Mouse (Mus musculus) limb, embryonic 14.5 days (tissue): Measurements from ENCODE around the gene Slc39a11. TPM values are rescaled to one million over a fixed set of nuclear protein-coding genes. Genes with fewer than 3 reads are reported as not detected.

Experiments
- ATAC-seq: fragments of 200-750 bp; cut with Nextera tagmentation; 2 replicates; pipeline ENCODE4 v1.8.0; 2017; ENCODE audit warnings: low read depth, moderate number of reproducible peaks, moderate TSS enrichment; ENCODE audit not compliant: low FRiP score
- DNase-seq: peaks from one replicate; pipeline ENCODE4 v3.0.0-alpha.2; 2015; ENCODE audit warnings: low spot score
- H3K27ac ChIP-seq: fragments of 300-500 bp; sonication (generic); replicated peaks from 2 replicates; pipeline ENCODE4 v1.5.1; 2014; ENCODE audit warnings: low read depth, mild to moderate bottlenecking, low read length, moderate library complexity, mixed read lengths
- H3K27me3 ChIP-seq: fragments of 300-500 bp; sonication (generic); 2 replicates; pipeline ENCODE4 v1.6.1; 2014; ENCODE audit warnings: low read length, mixed read lengths; ENCODE audit not compliant: control insufficient read depth, insufficient read depth
- H3K36me3 ChIP-seq: fragments of 300-500 bp; sonication (generic); 2 replicates; pipeline ENCODE4 v1.6.1; 2014; ENCODE audit warnings: mild to moderate bottlenecking, low read length, moderate library complexity, mixed read lengths; ENCODE audit not compliant: control insufficient read depth, insufficient read depth
- H3K4me1 ChIP-seq: fragments of 300-500 bp; sonication (generic); 2 replicates; pipeline ENCODE4 v1.6.1; 2014; ENCODE audit warnings: antibody characterized with exemption, low read length, mixed read lengths; ENCODE audit not compliant: control insufficient read depth, insufficient read depth
- H3K4me2 ChIP-seq: fragments of 300-500 bp; sonication (generic); replicated peaks from 2 replicates; pipeline ENCODE4 v1.6.1; 2014; ENCODE audit warnings: low read depth, mild to moderate bottlenecking, low read length, moderate library complexity; ENCODE audit not compliant: severe bottlenecking
- H3K4me3 ChIP-seq: fragments of 300-500 bp; sonication (generic); replicated peaks from 2 replicates; pipeline ENCODE4 v1.5.1; 2014; ENCODE audit warnings: low read length
- H3K9ac ChIP-seq: fragments of 300-500 bp; sonication (generic); 2 replicates; pipeline ENCODE4 v1.6.1; 2014; ENCODE audit warnings: mild to moderate bottlenecking, low read depth, low read length, moderate library complexity; ENCODE audit not compliant: severe bottlenecking
- H3K9me3 ChIP-seq: fragments of 300-500 bp; sonication (generic); 2 replicates; pipeline ENCODE4 v1.6.1; 2016; ENCODE audit warnings: low read length; ENCODE audit not compliant: control insufficient read depth
- POLR2A ChIP-seq: fragments of 200-500 bp; IDR thresholded peaks from 2 replicates; pipeline ENCODE4 v1.8.0; 2012; ENCODE audit warnings: inconsistent platforms, mild to moderate bottlenecking, moderate library complexity, borderline replicate concordance; ENCODE audit not compliant: insufficient read depth, insufficient read length; ENCODE audit errors: extremely low read depth
- WGBS: fragments of 180-500 bp; shearing (Covaris S2); extraction: QIAGEN DNeasy Blood & Tissue Kit; methylation state at CpG from one replicate; pipeline ENCODE4 v1.1.7; 2014; 5-methylcytosine and 5-hydroxymethylcytosine counted together
- polyA plus RNA-seq, 2 experiments: library from polyadenylated mRNA; depleted of rRNA in 1 of 2; stranded (reverse) in 1 of 2; unstranded in 1 of 2; fragments of >200 nt; fragmentation: Nextera tagmentation in 1 of 2; extraction: Ambion mirVana in 1 of 2; gene quantifications; 2 replicates each; pipeline versions ENCODE4 v1.2.1 to v1.2.3; 2012 to 2014

Slc39a11 gene
- polyA plus RNA-seq, 2 experiments: 17.2 to 24.5 TPM

DNA sequence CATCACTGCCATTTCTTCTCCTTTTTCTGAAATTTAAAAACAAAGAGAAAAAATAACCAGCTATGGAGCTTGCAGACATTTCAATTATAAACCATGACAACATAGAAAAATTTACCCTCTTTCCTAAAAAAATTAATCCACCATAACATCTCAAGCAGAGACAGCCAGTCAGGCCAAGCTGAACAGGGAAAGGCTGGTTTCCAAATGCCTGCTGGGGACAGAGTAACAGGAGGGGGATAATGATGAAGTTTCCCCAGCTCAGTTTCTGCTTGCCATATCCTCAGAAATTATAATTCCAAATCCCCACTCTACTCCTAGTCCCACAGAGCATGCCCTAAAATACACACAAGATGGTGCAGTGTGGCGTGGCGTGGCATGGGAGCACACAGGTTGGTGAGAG, 27.5 kb upstream of the Slc39a11 start:
- Histone ChIP-seq H3K9ac (no peak overlapping the region), H3K27me3 (no peaks in the 10 kb centered on the region), H3K4me1 (peaks cover 4% of the 10 kb centered on the region), H3K9me3 (no peaks in the 10 kb centered on the region), H3K4me2 (no peak overlapping the region), H3K4me3 (no peak overlapping the region), H3K36me3 (peaks cover 40% of the 10 kb centered on the region), H3K27ac (no peak overlapping the region)
- DNase-seq (no peak), ATAC-seq (no peak)
- no peak for TF ChIP-seq POLR2A
- WGBS: 83% methylated on average over 2 of the region's 2 CpGs

DNA sequence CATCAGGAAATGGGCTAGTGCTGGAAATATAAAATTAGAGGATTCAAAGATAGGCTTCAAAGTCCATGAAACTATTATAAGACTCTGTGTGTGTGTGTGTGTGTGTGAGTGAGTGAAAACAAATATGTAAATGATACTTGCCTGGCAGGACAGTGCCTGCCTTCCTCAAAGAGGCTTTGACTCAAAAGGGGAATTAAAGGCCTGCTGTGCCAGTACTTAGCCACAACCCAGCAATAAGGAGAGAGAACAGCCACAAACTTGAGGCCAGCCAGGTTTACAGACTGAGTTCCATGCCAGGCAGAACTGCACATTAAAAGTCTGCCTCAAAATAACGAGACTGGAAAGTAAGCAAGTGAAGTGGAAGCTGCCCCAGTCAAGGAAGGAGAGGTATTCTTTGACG, 27.0 kb upstream of the Slc39a11 start:
- WGBS: 63% methylated on average over 2 of the region's 2 CpGs
- H3K9me3 ChIP-seq: no peaks in the 10 kb centered on the region
- H3K9ac ChIP-seq: no peak overlapping the region
- H3K27me3 ChIP-seq: no peaks in the 10 kb centered on the region
- H3K27ac ChIP-seq: no peak overlapping the region
- H3K4me1 ChIP-seq: no peaks in the 10 kb centered on the region; the same call in none of the 2 replicates
- no peak overlapping the region for H3K4me3 ChIP-seq
- no peak for ATAC-seq
- no peak for DNase-seq
- no peak for TF ChIP-seq POLR2A
- H3K36me3 ChIP-seq: peaks cover 42% of the 10 kb centered on the region
- H3K4me2 ChIP-seq: no peak overlapping the region

DNA sequence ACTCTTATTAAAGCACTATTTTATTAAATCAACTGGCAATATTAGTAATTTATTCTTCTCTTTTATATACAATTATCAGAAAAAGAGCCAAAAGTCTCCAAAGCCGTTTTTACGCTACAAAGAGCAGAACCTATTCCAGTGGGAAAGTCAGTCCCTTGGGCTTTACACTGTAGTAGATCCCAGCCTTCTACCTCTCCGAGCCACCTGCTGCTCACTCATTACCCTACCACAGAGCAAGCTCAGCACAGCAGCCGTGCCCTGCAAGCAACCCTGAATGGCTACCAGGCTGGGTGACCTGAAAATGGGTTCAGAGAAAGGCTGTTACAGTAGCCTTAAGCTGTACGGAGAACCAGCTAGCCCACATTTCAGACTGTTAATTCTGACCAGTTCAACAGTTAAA, 24.7 kb upstream of the Slc39a11 start:
- no peak for DNase-seq
- ATAC-seq: no peak
- Histone ChIP-seq H3K4me1 (no peaks in the 10 kb centered on the region; the same call in 1 of the 2 replicates), H3K9me3 (no peaks in the 10 kb centered on the region), H3K27ac (no peak overlapping the region), H3K4me2 (no peak overlapping the region), H3K9ac (no peak overlapping the region), H3K4me3 (no peak overlapping the region), H3K27me3 (no peaks in the 10 kb centered on the region), H3K36me3 (peaks cover 55% of the 10 kb centered on the region)
- TF ChIP-seq POLR2A: no peak
- WGBS: 85% methylated on average over 5 of the region's 5 CpGs

DNA sequence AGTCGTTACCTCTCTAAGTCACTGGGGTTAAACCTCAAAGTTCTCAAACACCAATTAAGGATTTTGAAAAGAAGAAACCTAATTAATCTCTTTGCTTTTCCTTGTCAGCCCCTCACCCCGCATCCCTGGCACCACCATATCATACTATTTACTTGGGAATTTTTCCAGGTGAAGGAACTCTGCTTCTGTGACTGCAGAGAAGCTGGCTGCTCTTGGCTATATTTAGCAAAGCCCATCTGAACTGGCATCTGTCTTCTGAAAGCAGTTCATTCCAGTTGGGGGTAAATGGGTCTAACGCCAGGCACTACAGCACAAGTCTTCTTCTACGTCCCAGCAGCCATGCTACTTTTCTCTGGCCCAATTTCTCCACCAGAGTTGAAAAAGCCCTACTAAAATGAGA, 23.7 kb upstream of the Slc39a11 start:
- Histone ChIP-seq H3K9me3 (no peaks in the 10 kb centered on the region), H3K4me3 (no peak overlapping the region), H3K36me3 (peaks cover 62% of the 10 kb centered on the region), H3K4me2 (no peak overlapping the region), H3K27me3 (no peaks in the 10 kb centered on the region), H3K9ac (no peak overlapping the region), H3K27ac (no peak overlapping the region), H3K4me1 (no peaks in the 10 kb centered on the region; the same call in 1 of the 2 replicates)
- ATAC-seq (no peak), DNase-seq (no peak)
- WGBS: 95% methylated on average over 4 of the region's 4 CpGs
- no peak for TF ChIP-seq POLR2A

DNA sequence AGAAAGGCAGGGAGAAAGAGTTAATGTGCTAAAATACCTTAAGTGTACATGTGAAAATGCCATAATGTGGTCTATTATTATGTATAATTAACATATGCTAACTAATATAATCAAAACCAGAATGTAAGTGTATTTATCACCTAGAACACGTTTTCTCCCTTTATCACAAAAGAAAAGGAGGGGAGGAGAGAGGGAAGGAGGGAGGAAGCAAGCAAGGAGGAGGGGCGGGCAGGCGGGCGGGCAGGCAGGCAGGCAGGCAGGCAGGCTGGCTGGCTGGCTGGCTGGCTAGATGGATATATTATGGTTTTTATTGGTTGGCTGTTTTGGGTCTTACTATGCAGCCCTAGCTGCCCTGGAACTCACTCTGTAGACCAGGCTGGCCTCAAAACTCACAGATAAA, 19.8 kb upstream of the Slc39a11 start:
- Histone ChIP-seq H3K36me3 (peaks cover 51% of the 10 kb centered on the region), H3K4me2 (no peak overlapping the region), H3K27me3 (no peaks in the 10 kb centered on the region), H3K9me3 (no peaks in the 10 kb centered on the region), H3K4me3 (no peak overlapping the region), H3K4me1 (no peaks in the 10 kb centered on the region), H3K27ac (no peak overlapping the region), H3K9ac (no peak overlapping the region)
- TF ChIP-seq POLR2A: no peak
- 63% methylated on average over 4 of the region's 4 CpGs for WGBS
- DNase-seq: no peak
- ATAC-seq: no peak

DNA sequence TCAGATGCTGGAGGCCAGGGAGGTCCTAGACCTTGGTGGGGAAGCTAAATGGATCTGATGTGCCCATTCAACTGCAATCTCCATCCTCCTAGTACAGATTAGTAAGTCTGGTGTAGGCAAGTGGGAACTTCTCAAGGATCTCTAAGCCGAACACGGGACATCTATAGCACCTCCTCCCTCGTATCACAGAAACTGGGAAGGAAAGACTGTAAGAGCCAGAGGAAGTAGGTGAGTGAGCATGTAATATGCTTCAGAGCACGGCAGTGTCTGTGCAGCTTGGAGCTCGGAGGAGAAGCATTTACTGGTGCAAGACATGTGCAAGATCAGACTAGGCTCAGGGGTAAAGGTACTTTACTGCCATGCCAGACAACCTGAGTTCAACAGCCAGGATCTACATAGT, 19.0 kb upstream of the Slc39a11 start:
- 88% methylated on average over 5 of the region's 5 CpGs for WGBS
- Histone ChIP-seq H3K27me3 (no peaks in the 10 kb centered on the region), H3K4me3 (no peak overlapping the region), H3K9ac (no peak overlapping the region), H3K36me3 (peaks cover 55% of the 10 kb centered on the region), H3K27ac (no peak overlapping the region), H3K4me2 (no peak overlapping the region), H3K4me1 (no peaks in the 10 kb centered on the region), H3K9me3 (no peaks in the 10 kb centered on the region)
- no peak for DNase-seq
- ATAC-seq: no peak
- no peak for TF ChIP-seq POLR2A
